Mouse (Mus musculus) liver, embryonic 16.5 days (tissue): ENCODE data around the gene Cmip. TPM values are rescaled to one million over a fixed set of nuclear protein-coding genes. Genes with fewer than 3 reads are reported as not detected.

Experiments used
- ATAC-seq: fragments of 200-750 bp; cut with Nextera tagmentation; 2 replicates; pipeline ENCODE4 v1.8.0; 2017; ENCODE audit warnings: low read depth, mild to moderate bottlenecking, moderate number of reproducible peaks, moderate library complexity
- H3K27ac ChIP-seq: fragments of 300-500 bp; sonication (generic); 2 replicates; pipeline ENCODE4 v1.5.1; 2014; ENCODE audit warnings: mild to moderate bottlenecking, low read length
- H3K27me3 ChIP-seq: fragments of 300-500 bp; sonication (generic); 2 replicates; pipeline ENCODE4 v1.6.1; 2014; ENCODE audit warnings: low read depth, low read length, mixed read lengths; ENCODE audit not compliant: control insufficient read depth, insufficient read depth
- H3K36me3 ChIP-seq: fragments of 300-500 bp; sonication (generic); 2 replicates; pipeline ENCODE4 v1.6.1; 2014; ENCODE audit warnings: mild to moderate bottlenecking; ENCODE audit not compliant: control insufficient read depth, insufficient read depth
- H3K4me1 ChIP-seq: fragments of 300-500 bp; sonication (generic); 2 replicates; pipeline ENCODE4 v1.6.1; 2014; ENCODE audit warnings: low read depth, low read length, mixed read lengths; ENCODE audit not compliant: control insufficient read depth
- H3K4me2 ChIP-seq: fragments of 300-500 bp; sonication (generic); 2 replicates; pipeline ENCODE4 v1.6.1; 2014; ENCODE audit warnings: low read depth, low read length, mixed read lengths
- H3K4me3 ChIP-seq: fragments of 300-500 bp; sonication (generic); 2 replicates; pipeline ENCODE4 v1.5.1; 2014; ENCODE audit warnings: low read depth, mild to moderate bottlenecking, low read length
- H3K9ac ChIP-seq: fragments of 300-500 bp; sonication (generic); 2 replicates; pipeline ENCODE4 v1.6.1; 2014; ENCODE audit warnings: low read depth, low read length
- H3K9me3 ChIP-seq: fragments of 300-500 bp; sonication (generic); replicated peaks from 2 replicates; pipeline ENCODE4 v1.6.1; 2016; ENCODE audit warnings: low read length; ENCODE audit not compliant: control insufficient read depth
- WGBS: fragments of 180-500 bp; shearing (Covaris S2); extraction: QIAGEN DNeasy Blood & Tissue Kit; methylation state at CpG from one replicate; pipeline ENCODE4 v1.1.7; 2014; ENCODE audit not compliant: insufficient replicate concordance; 5-methylcytosine and 5-hydroxymethylcytosine counted together
- polyA plus RNA-seq: library from polyadenylated mRNA; unstranded; fragments of >200 nt; fragmentation: Nextera tagmentation; extraction: Ambion mirVana; gene quantifications from 2 replicates; pipeline ENCODE4 v1.2.1, GENCODE M21; 2015

Cmip gene
- polyA plus RNA-seq, 1 experiment from 2014 or later: 9.1 TPM

DNA sequence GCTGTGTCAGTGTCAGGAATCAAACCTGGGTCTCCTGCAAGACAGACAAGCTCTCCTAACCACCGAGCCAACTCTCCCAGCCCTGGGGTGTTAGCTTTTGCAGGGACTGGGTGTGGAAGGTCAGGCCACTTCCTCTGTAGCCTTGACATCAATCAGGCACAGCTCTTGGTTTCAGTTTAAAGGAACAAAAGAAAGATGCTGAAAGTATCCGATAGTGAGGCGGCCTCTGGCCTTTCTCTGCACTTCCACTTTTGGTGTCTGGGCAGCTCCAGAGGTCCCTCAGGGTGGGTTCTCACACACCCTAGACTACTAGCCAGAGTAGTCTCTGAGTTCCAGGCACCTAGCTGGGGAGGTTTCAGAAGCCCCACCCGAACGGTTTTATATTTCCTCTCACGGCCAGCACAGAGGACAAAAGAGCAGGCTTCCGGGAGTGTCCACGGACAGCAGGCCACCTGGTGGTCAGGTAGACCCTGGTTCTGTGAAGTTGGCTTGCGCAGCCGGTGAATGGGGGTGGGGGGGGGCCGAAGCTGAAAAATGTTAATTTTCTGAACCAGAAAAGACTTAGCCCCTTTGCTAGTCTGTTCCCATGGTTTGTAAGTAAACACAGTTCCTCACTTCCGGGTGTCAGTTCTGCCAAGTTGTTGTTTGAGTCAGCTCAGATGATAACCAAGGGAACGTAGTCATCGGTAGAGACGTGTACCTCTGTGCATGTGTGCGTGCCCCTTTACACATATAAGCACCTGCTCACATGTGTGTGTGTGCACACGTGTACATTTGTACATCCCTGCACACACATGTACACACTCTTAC lies 25.5 kb downstream of the Cmip start:
- 37% methylated on average over 17 of the region's 17 CpGs for WGBS
- peak overlapping the region; percentile 13 for H3K27ac ChIP-seq
- H3K4me2 ChIP-seq: 0 out of 2 replicates have a peak overlapping the region, but pooled peaks have one; percentile 8
- H3K9ac ChIP-seq: no peak overlapping the region
- no peak for ATAC-seq
- H3K27me3 ChIP-seq: no peaks in the 10 kb centered on the region
- H3K4me1 ChIP-seq: peaks cover 56% of the 10 kb centered on the region
- peaks cover 11% of the 10 kb centered on the region for H3K36me3 ChIP-seq
- H3K4me3 ChIP-seq: no peak overlapping the region
- H3K9me3 ChIP-seq: no peaks in the 10 kb centered on the region

DNA sequence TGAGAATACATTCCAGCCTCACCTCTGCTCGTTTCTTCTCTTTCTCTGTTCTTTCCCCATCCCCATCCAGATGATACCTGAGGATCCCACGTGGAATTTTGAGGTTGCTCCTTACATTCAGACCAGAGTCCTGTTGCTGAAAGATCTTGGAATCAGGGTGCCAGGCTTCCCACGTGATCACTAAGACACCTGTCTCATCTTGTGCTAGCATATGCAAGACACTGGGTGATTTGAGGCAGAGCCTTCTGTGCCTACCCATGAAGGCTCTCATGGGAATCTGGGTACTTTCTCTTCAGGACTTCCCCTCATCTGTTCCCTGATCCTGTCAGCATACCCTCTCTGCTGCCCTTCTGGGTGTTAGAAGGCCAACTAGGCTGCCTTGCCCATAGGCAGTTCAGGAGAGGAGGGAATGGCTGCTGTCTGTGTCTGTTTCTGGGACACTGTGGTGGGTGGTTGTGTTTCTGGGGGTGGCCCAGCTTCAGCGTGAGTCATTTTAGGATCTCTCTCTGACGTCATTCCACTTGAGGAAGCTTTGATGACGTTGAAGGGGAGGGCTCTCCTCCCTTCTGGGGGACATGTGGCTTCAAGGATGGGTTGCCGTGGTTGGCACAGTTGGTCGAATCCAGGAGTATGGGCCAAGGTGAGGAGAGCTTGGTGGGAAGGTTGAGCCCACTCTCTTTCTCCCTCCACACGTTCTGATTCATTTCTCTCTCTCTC lies 28.1 kb downstream of the Cmip start:
- peaks cover 36% of the 10 kb centered on the region for H3K4me1 ChIP-seq
- no peak overlapping the region for H3K4me2 ChIP-seq
- ATAC-seq: no peak
- H3K27ac ChIP-seq: no peak overlapping the region
- H3K36me3 ChIP-seq: peaks cover 11% of the 10 kb centered on the region
- WGBS: 73% methylated on average over 9 of the region's 9 CpGs
- no peaks in the 10 kb centered on the region for H3K27me3 ChIP-seq
- H3K9me3 ChIP-seq: no peaks in the 10 kb centered on the region
- no peak overlapping the region for H3K9ac ChIP-seq
- no peak overlapping the region for H3K4me3 ChIP-seq

DNA sequence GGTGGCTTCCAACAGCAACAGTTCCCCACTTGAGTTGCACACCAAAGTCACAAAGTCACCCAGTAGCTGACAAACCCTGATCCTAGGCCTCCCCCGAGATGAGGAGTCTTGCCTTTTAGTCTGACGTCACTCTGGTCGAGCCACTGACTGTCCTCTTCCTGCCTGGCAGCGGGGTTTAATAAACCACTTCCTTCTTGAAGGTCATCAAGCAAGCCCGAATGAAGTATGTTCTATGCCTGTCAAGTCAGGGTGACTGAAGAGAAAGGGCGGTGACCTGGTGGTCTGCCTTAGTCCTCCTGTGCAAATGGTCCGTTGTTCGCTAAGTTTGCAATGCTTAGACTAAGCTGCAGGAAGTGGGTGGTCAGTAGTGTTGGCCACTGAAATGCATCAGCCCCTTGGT lies 31.1 kb downstream of the Cmip start:
- H3K36me3 ChIP-seq: peaks cover 11% of the 10 kb centered on the region
- no peak overlapping the region for H3K4me2 ChIP-seq
- no peak for ATAC-seq
- no peak overlapping the region for H3K27ac ChIP-seq
- H3K4me3 ChIP-seq: no peak overlapping the region
- no peaks in the 10 kb centered on the region for H3K27me3 ChIP-seq
- no peak overlapping the region for H3K9ac ChIP-seq
- no peaks in the 10 kb centered on the region for H3K9me3 ChIP-seq
- H3K4me1 ChIP-seq: peaks cover 24% of the 10 kb centered on the region
- WGBS: 32% methylated on average over 8 of the region's 8 CpGs

DNA sequence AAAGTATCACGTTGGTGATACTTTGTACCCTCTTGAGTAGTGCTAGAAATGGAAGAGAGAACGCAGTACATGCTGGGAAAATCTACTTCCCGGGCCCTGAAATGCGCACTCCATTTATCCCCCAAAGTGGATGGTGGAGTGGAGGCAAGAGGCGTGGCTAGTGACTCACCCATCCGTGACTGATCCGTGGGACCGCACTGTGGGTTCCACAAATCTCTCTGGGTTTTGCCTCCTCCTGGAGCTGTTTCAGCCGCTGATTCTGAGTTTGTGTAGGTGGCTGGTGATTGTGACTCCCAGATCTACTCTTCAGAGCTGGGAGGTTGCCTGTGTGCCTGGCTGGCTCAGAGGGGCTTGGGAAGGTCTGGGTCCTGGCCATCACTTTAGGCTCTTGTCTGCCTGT lies 32.2 kb downstream of the Cmip start:
- Histone ChIP-seq H3K9ac (no peak overlapping the region), H3K4me1 (peaks cover 27% of the 10 kb centered on the region), H3K9me3 (no peaks in the 10 kb centered on the region), H3K36me3 (peaks cover 11% of the 10 kb centered on the region), H3K4me2 (no peak overlapping the region), H3K4me3 (no peak overlapping the region), H3K27ac (no peak overlapping the region), H3K27me3 (no peaks in the 10 kb centered on the region)
- 79% methylated on average over 9 of the region's 9 CpGs for WGBS
- ATAC-seq: no peak

DNA sequence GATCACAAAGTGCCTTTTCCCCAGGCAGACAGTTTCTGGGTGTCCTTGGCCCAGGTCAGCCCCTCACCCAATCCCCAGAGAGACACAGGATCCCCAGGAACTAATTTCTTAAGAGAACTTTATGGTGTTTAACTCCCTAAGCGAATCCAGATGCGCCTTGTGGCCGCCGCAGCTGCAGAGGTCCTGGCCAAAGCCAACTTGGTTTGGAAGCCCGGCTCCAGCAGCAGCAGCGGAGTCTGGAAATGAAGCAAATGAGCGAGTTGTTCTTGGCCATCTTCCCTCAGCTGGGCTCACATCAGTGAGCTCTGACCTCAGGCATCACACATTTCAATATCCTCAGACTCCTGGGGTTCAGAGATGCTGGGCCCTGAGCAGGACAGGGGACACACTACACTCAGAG lies 33.6 kb downstream of the Cmip start:
- H3K4me3 ChIP-seq: no peak overlapping the region
- H3K36me3 ChIP-seq: peaks cover 9% of the 10 kb centered on the region
- no peak overlapping the region for H3K27ac ChIP-seq
- 91% methylated on average over 7 of the region's 7 CpGs for WGBS
- no peaks in the 10 kb centered on the region for H3K27me3 ChIP-seq
- peaks cover 39% of the 10 kb centered on the region for H3K4me1 ChIP-seq
- H3K9ac ChIP-seq: no peak overlapping the region
- H3K4me2 ChIP-seq: no peak overlapping the region
- no peak for ATAC-seq
- no peaks in the 10 kb centered on the region for H3K9me3 ChIP-seq

DNA sequence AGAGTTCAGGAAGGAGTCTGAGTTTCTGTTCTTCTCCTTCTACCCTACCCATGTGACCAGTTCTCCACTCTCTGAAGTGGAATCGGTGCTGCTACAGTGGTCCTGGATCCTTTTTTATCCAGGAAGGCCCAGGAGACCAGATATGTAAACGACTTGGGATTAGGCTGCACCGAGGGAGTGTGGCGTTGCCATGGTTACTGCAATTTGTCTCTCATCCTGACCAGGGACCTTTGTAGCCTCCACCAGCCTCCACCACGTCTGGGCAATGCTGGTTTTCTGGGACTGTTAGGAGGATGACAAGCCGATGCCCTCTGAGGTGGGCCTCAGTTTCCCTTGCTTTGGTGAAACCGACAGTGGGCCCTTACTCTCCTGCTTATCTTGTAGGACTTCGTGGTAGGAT lies 35.4 kb downstream of the Cmip start:
- Histone ChIP-seq H3K36me3 (no peaks in the 10 kb centered on the region), H3K27me3 (no peaks in the 10 kb centered on the region), H3K4me3 (no peak overlapping the region), H3K4me1 (peaks cover 55% of the 10 kb centered on the region), H3K27ac (no peak overlapping the region), H3K9ac (no peak overlapping the region), H3K9me3 (no peaks in the 10 kb centered on the region), H3K4me2 (no peak overlapping the region)
- 58% methylated on average over 8 of the region's 8 CpGs for WGBS
- ATAC-seq: no peak

DNA sequence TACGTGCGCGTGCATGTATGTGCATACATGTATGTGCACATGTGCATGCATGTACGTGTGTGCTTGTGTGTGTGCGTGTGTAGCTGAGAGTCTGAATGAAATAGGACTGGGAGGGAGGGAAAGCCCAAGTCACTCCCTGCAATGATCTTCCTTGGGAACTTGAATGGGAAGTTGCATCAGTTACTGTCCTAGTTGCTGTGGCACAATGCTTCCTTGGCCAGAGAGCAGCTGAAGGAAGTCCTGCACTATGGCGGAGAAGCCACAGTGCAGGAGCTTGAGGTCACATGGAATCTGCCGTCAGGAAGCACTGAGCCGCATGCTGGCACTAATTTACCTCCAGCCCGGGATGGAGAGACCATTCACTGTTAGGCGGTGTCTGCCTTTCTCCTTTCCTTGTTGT lies 37.9 kb downstream of the Cmip start:
- no peak overlapping the region for H3K4me3 ChIP-seq
- peaks cover 75% of the 10 kb centered on the region for H3K4me1 ChIP-seq
- H3K9me3 ChIP-seq: no peaks in the 10 kb centered on the region
- no peak overlapping the region for H3K27ac ChIP-seq
- WGBS: 67% methylated on average over 10 of the region's 10 CpGs
- H3K36me3 ChIP-seq: no peaks in the 10 kb centered on the region
- ATAC-seq: no peak
- peak overlapping the region; percentile 21; the same call in 1 of the 2 replicates for H3K4me2 ChIP-seq
- no peaks in the 10 kb centered on the region for H3K27me3 ChIP-seq
- H3K9ac ChIP-seq: no peak overlapping the region

DNA sequence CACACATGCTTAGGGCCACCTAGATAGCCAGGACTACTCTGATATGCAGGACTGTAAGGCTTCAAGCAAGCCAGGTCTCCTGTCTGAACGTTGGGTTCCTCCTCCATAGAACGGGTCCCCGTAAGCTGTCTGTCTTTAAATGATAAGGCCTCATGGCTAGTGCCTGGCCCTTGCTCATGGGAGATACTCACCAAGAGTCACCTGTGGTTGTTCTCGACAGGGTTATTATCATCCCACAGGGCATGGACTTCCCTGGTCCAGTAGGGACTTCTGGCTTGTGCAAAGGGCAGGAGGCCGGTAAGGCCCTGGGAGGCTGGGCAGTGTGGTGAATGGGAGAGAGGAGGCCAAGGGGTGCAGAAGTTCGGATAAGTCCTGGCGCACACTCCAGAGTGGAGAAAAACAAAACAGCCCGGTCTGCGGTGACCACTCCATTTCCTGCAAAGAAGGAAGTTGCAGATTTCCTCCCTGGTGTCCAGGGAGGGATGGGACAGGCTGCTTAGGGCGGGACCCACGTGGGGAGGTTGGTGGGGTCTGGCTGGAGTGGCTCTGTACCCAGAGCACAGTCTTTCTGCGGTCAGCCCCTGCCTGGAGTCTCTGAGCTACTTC lies 41.2 kb downstream of the Cmip start:
- Histone ChIP-seq H3K4me1 (peaks cover 79% of the 10 kb centered on the region), H3K9me3 (no peaks in the 10 kb centered on the region), H3K36me3 (no peaks in the 10 kb centered on the region), H3K27me3 (no peaks in the 10 kb centered on the region), H3K4me3 (peak overlapping the region; percentile 44), H3K27ac (peak overlapping the region; percentile 95), H3K9ac (peak overlapping the region; percentile 63), H3K4me2 (peak overlapping the region; percentile 72)
- WGBS: 10% methylated on average over 12 of the region's 12 CpGs
- peak; percentile 95 for ATAC-seq

DNA sequence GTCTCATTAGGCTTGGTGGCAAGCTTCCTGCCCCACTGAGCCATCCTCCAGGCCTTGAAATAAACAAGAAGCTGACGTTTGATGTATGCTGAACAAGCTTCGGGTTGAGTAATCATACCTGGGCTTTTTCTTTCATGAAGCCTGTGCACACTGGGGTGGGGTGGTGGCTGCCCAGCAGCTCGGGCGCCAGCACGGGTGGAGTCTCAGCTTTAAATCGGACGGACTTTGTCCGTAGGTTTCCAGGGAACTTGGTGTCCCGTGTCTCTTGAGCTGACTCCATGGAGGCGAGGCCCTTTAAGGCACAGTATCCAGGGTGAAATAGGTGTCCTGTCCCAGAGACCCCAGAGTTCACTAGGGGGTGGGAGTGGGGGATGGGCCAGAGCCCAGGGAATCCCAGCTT lies 42.3 kb downstream of the Cmip start:
- no peak overlapping the region for H3K4me3 ChIP-seq
- H3K4me1 ChIP-seq: peaks cover 82% of the 10 kb centered on the region
- no peak for ATAC-seq
- H3K36me3 ChIP-seq: no peaks in the 10 kb centered on the region
- WGBS: 57% methylated on average over 10 of the region's 10 CpGs
- H3K27me3 ChIP-seq: no peaks in the 10 kb centered on the region
- H3K9me3 ChIP-seq: no peaks in the 10 kb centered on the region
- H3K9ac ChIP-seq: no peak overlapping the region
- peak overlapping the region; percentile 95 for H3K27ac ChIP-seq
- H3K4me2 ChIP-seq: no peak overlapping the region
